Mouse (Mus musculus) brain, embryonic 14.5 days (tissue): ENCODE results near the gene Sox30.

ENCODE experiments used
- CTCF ChIP-seq: fragments of 200-500 bp; IDR thresholded peaks from 2 replicates; pipeline ENCODE4 v1.5.1; 2012; ENCODE audit warnings: inconsistent platforms, mild to moderate bottlenecking, moderate library complexity, borderline replicate concordance; ENCODE audit not compliant: insufficient read depth, insufficient read length; ENCODE audit errors: extremely low read depth
- POLR2A ChIP-seq: fragments of 200-500 bp; IDR thresholded peaks from 2 replicates; pipeline ENCODE4 v1.6.1; 2012; ENCODE audit warnings: mild to moderate bottlenecking, inconsistent platforms, borderline replicate concordance; ENCODE audit not compliant: poor library complexity, insufficient read depth, insufficient read length, severe bottlenecking; ENCODE audit errors: extremely low read depth

- no peak for TF ChIP-seq CTCF
- TF ChIP-seq POLR2A = no peak
These were observed 11.5 kb downstream of the Sox30 start for GRCm38 (mm10) chr11:45991604-45992003.
